Mouse (Mus musculus) CD4-positive, CD25-positive, alpha-beta regulatory T cell, adult 2 months (primary cell): Measurements from ENCODE around the gene Syt6.

Experiments used
- DNase-seq: peaks from one replicate; pipeline ENCODE4 v3.0.0-alpha.2; 2012; ENCODE audit warnings: low read depth, low spot score

The Syt6 gene

DNA sequence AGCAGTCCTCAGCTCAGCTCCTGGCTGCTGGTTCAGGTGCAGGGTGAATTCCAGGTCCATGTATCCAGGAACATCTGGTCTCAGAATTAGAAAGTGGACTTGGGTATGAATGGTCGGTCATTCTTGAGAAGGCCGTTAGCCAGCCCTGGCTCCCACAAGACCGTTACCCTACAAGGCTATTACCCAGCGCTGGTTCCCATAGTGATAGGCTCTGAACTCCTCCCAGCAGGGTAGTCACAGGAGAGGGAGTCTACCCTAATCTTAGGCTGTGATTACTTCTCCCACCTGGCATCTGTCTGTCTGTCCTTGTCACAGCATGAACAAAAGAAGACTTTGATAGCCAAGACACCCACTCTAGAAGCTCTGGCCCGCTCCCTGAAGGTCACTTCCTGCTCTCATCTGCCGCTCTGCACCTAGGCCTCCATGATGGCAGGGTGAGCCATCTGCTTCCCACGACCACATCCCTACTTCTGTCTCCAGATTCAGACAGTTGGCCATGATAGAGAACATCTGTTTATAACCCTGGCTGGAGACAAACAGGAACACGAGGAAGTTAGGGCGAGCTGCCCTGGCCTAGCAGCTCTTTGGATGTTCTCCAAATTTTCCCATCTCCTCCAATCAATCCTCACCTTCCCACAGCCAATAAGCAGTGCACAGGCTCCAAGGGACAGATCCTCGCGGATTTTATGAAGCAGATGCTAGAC, 72.3 kb downstream of the Syt6 start:
- no peak for DNase-seq

DNA sequence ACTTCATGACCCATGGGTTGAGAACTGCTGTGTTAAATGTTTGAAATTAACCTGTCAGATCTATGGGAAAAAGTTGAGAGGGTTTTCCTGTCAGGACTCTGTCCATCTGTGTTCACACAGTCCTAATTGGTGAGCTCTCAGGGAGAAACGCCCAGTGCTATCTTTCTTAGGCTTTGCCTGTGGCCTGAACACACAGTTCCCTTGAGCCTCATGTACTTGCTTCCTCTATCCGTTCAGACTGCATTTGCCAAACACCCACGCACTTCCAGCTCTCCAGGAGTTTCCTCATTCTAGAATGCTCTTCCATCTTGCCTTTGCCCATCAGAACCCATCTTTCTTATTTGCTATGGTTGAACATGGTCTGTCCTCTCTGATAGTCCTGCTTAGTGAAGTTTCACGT, 73.5 kb downstream of the Syt6 start:
- no peak for DNase-seq

DNA sequence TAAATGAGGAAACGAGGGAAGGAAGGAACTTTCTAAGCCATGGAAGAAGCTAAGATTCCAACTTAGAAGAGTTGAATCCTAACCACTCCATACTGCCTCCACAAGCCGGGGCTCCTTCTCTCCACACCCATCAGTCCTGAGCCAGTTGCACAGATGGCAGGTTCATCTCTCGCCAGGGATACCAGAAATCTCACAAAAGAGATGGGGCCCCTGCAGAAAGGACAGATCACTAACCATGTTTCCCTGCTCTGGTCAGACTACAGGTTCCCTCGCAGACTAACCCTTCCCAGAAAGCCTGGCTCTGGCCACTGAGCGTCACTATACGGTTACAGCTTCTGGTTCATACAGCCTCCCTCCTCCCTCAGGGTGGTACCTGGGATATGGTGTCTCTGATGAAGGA, 74.7 kb downstream of the Syt6 start:
- no peak for DNase-seq

DNA sequence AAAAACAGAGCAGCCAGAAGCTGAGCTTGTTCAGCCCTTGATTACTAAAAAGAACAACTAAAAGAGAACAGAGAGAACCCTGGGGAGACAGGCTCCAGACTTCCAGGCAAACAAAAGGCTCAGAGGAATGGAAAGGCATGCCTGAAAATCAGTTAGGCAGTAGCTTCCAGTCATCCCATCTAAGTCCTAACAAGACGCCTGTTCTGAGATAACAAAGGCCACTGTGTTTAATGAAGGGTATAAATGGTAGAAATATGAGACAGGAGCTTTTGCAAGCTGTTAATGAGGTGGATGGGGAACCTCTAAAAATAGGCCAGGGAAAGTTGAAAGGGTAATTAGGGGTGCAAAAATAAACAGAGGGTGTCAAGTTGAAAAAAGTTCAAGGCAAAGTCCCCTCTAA, 75.4 kb downstream of the Syt6 start:
- no peak for DNase-seq

DNA sequence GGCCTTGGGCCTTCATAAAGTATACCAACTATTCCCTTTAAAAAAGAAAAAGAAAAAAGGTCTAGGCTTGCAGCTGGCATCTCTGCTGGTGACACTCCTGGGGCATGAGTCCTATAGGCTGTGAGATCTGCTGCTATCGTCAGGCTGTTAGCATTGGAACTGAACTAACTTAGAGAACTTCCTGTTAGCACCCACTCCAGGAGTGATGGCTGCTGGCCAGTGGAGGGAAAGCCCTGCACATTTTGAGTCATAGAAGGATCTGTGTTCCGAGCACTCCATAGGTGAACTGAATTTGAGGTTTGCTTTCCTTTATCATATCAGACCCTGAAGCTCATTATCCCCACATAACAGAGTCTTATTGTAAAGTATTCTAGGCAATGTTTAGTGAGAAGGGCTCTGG, 85.0 kb downstream of the Syt6 start:
- no peak for DNase-seq

DNA sequence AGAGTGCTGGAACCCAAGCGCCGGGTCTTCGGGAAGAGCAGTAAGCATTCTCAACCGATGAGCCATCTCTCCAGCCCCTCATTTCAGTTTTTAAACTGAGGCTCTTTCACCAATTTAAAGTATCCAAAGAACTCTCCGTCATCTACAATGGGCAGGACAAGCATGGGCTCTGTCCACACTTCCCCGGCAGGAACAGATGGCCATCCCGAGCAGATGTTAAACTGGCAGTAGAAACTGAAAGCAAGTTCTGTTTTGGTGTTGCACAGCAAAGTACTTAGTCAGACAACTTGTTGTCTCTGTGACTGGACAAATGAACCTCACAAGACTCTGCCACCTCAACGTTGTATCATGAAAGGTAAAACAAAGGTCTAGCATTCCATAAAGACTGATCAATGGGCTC, 86.7 kb downstream of the Syt6 start:
- DNase-seq: no peak

DNA sequence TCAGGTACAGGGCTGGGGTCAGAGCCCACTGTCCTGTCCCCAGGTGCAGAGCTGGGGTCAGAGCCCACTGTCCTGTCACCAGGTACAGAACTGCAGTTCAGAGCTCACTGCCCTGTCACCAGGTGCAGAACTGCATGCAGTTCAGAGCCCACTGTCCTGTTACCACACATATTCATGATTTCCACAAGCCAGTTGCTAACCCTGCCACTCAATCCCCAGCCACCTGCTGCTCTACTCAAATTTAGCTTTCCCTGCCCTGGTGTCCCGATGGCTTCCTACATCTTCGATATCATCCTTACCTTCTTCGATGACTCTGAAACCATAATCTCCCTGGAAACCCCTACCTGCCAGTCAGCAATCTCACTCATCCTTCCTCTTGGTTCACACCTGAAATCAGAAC, 88.4 kb downstream of the Syt6 start:
- no peak for DNase-seq

DNA sequence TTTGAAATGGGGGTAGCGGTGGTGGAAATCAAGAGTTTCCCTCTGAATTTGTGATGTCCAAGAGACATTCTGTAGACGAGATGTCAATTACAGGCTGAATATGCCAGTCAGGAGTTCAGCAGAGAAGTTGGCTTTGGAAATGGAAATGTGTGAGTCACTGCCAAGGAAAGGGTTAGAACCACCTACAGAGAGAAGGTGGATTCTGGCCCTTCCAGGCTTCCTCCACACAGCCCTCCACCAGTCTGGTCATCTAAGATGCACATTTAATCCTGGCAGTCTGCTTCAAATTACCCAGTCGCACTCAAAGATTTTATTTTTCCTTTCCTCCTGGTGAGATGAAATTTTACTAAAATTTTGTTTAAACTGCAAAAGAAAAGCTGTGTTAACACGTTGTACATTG, 97.1 kb downstream of the Syt6 start:
- no peak for DNase-seq

DNA sequence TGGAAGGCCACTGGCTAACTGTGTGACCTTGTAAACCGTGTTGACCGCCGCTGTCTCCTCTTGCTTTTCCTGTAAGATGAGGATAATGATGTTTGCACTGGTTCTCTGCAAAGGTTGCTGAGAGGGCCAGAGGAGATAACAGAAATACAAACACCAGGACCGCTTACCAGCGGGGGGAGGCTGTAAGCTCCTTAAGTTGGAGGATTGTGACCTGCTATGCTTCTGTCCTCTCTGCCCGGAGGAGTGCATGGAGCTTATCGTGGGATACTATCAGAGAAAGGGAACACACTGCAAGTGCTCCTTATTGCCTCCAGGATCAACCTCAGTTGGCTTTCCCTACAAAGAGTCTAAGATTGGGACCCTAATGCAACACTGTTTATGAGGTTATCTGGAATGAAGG, 97.7 kb downstream of the Syt6 start:
- DNase-seq: no peak

DNA sequence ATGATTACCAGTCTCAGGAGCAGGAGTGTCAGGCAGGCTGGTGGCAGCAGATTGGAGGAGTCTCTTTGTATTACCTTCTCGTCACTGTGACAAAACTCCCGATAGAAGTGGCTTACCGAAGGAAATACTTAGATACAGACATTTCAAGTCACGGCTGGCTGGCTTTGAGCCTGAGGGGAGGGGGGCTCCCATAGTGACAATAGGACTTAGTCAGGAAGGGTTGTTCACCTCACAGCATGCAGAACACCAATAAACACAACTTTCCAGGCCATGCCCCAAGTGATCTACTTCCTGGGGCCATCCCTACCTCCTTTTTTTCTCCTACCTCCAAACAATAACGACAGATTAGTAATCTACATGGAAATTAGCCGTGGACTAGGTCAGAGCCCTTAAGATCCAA, 103.8 kb downstream of the Syt6 start:
- no peak for DNase-seq

DNA sequence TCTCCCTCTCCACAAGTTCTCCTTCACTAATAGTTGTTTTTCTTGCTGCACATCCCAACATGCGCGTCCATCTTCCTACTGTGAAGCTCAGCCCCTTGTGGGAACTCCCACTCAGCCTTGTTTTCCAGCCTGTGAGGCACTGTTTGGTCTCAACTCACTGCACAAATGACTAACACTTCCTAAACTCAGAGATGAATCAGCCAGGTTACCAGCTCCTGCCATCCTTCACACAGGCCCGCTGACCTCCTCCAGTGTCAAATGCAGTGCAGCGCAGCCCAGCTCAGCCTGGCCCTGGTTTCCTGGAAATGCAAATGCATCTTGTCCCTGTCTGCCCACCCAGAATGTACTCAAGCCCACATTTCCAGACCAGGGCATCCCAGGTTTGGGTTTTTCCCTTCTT, 107.4 kb downstream of the Syt6 start:
- no peak for DNase-seq

DNA sequence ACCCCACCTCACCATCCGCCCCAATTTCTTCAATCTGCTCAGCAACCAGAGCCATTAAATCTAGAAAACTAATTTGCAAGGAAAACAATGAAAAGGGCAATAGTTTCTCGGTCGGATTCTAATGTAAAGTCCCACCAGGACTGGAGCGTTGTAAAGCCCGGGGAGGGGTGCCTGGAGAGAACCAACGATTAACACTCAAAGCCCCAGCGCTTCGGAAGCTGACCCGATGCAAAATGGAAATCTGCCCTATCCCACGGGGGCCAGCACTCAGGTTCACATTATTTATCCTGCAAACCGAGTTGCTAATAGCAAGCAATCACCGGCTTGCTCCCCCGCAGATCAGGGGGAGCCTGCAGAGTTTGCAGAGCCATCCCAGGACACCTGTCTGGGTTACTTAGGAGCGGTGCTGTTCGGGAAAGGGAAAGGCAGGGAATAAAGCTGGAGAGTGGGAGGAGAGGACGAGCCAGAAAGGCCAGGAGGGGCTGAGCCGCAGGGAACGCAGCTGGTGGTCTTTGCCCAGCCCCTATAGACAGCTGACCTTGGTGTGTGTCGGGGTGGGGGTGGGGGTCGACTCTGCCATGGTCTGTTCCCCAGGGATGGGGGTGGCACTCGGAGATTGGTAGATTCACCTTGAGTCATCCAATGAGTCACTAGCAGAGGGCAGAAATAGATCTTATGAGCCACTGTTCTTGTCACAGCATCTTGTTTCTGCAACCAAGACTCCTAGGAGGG, 108.4 kb downstream of the Syt6 start:
- no peak for DNase-seq

DNA sequence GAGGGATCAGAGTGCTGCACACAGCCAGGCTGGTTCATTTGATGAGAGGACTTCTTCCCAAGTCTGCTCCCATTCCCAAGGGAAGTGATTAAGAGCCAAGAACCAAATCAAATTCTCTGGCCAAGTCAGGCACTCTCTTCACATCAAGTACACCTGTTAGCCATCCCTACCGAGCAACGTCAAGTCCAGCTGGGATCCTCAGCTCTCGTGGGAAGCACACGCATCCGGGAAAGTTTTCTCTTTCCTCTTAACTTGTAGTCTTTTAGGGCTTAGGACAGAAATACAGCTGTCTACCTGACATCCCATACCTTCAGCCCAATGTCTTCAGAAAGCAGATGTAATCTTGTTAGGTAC, 108.9 kb downstream of the Syt6 start:
- DNase-seq: no peak

DNA sequence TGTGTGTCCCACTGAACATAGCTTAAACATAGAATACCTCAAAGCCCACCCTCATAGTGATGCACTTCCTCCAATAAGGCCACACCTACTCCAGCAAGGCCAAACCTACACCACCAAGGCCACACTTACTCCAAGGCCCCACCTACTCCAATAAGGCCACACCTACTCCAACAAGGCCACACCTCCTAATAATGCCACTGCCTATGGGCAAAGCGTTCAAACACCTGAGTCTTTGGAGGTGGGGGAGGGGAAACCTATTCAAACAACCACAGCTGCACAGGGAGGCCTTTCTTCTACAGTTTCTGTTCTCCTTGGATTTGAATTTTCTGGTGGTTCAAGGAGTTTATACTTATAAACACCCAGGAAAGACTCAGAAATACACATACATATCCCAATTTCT, 114.0 kb downstream of the Syt6 start:
- DNase-seq: no peak

DNA sequence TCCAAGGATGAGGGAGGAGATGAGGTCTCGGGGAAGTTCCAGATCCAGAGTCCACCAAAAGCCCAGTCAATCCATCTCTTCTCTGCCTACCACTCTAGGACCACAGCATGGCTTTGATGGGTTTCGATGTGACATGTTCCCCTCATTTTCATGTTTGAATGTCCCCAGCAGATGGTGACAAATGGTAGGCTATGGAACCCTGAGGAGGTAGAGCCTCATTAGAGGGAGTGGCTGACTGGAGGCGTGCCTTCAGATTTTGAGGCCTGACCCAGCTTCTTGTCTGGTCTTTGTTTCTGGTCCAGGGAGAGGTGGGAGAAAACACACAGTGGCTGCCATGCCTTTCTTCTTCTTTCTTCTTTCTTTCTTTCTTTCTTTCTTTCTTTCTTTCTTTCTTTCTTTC, 115.5 kb downstream of the Syt6 start:
- peak; percentile 27 for DNase-seq
